Mouse (Mus musculus): ENCODE results near the gene Zfp995. TPM values are rescaled to one million over a fixed set of nuclear protein-coding genes. Genes with fewer than 3 reads are reported as not detected.

The Zfp995 gene
- not detected in 2 replicates for polyA plus RNA-seq (2012; ENCODE audit: low replicate concordance)

DNA sequence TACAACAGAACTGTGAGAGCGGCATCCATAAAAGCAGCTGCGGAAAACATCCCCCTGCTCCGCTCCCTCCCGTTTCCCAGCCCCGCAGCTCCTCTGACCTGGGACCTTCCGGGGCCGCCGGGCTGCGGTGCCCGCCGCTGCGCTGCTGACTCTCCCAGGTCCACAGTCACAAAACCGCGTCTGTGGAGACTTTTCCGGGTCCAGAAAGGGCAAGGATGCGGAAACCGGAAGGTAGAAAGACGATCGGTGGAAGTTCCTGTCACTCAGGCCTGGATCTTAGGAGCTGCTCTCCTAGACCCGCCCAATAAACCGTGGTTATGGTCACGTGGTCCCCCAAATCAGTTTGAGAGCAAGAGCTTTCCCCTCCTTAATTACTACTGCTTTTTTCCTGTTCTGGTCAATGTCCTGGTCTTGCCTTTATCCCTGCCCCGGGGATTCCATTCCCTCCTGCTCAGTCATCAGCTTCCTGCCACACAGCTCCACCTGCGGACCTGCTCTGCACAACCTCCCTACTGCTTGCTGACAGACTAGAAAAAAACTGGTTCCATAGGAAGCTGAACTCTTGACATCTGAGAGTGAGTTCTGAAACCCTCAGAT is at the start of gene Zfp995:
Gene Zfp995, minus strand, starts transcription at position 471 of the 597 bp plus-strand sequence.

DNA sequence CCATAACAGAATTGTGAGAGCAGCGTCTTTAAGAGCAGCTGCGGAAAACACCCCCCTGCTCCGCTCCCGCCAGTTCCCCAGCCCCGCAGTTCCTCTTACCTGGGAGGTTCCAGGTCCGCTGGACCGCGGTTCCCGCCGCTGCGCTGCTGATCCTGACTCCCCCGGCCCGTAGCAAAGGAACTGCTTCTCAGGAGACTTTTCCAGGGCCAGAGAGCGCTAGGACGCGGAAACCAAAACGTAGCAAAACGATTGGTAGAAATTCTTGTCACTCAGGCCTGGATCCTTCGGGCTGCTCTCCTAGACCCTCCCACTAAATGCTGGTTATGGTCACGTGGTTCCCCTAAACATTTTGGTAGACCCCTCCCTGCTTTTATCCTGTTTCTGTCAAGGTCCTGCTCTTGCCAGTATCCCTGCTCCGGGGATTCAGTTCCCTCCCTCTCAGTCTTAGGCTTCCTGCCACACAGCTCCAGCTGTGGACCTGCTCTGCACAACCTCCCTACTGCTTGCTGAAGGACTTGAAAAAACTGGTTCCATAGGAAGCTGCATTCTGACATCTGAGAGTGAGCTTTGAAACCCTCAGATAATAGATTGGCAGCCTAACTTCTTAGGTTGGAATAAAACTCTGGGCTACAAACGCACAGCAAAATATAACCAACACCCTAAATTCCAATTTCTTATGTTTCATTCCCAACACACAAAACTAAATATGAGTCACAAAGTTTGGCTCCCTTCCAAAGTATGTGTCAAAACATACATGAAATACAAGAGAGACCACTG is 64.0 kb downstream of the Zfp995 start, which contains the start of gene Zfp820:
Gene Zfp820, minus strand, starts transcription at position 228 of the 777 bp plus-strand sequence.

Other genes with a start within 250 kb of the Zfp995 start
- gene Gm10226, start 218.1 kb downstream of the Zfp995 start, polyA plus RNA-seq (2012; ENCODE audit: low replicate concordance), result not detected in 2 replicates
- gene Zfp760, start 202.2 kb downstream of the Zfp995 start, polyA plus RNA-seq (2012; ENCODE audit: low replicate concordance), result 0.10 and 1.2 TPM in 2 replicates
- gene Zfp229, start 179.1 kb downstream of the Zfp995 start, polyA plus RNA-seq (2012; ENCODE audit: low replicate concordance), result 1.0 and 3.1 TPM in 2 replicates
- gene Zfp820, start 64.2 kb downstream of the Zfp995 start, polyA plus RNA-seq (2012; ENCODE audit: low replicate concordance), result 0.14 TPM in 1 of 2 replicates, not detected in the other
- gene Zfp942, start 52.5 kb upstream of the Zfp995 start, polyA plus RNA-seq (2012; ENCODE audit: low replicate concordance), result 0.18 and 0.72 TPM in 2 replicates
- 0.08 and 0.80 TPM in 2 replicates for gene Zfp943, start 52.6 kb upstream of the Zfp995 start, polyA plus RNA-seq (2012; ENCODE audit: low replicate concordance)

Measured in leukemia stem cell, adult 10-12 weeks (primary cell).